Mouse (Mus musculus) kidney, embryonic 15.5 days (tissue): ENCODE data around the gene Snrpd3. TPM values are rescaled to one million over a fixed set of nuclear protein-coding genes. Genes with fewer than 3 reads are reported as not detected.
"Not testable (repeated sequence)": the region's sequence is repeated elsewhere in the genome, so short reads cannot be mapped to it uniquely, and the experiment has no call there.

Experiments used
- ATAC-seq: fragments of 200-750 bp; cut with Nextera tagmentation; replicated peaks from 2 replicates; pipeline ENCODE4 v1.8.0; 2017; ENCODE audit warnings: moderate TSS enrichment; ENCODE audit not compliant: low FRiP score
- H3K27ac ChIP-seq: fragments of 300-500 bp; sonication (generic); 2 replicates; pipeline ENCODE4 v1.5.1; 2015; ENCODE audit warnings: mild to moderate bottlenecking, inconsistent platforms
- H3K27me3 ChIP-seq: fragments of 300-500 bp; sonication (generic); 2 replicates; pipeline ENCODE4 v1.6.1; 2015; ENCODE audit warnings: inconsistent platforms
- H3K36me3 ChIP-seq: fragments of 300-500 bp; sonication (generic); 2 replicates; pipeline ENCODE4 v1.6.1; 2015; ENCODE audit warnings: inconsistent platforms
- H3K4me1 ChIP-seq: fragments of 300-500 bp; sonication (generic); 2 replicates; pipeline ENCODE4 v1.6.1; 2015; ENCODE audit warnings: inconsistent platforms
- H3K4me2 ChIP-seq: fragments of 300-500 bp; sonication (generic); 2 replicates; pipeline ENCODE4 v1.6.1; 2015; ENCODE audit warnings: moderate library complexity, mild to moderate bottlenecking, inconsistent platforms
- H3K4me3 ChIP-seq: fragments of 300-500 bp; sonication (generic); replicated peaks from 2 replicates; pipeline ENCODE4 v1.5.1; 2015; ENCODE audit warnings: mild to moderate bottlenecking, inconsistent platforms
- H3K9ac ChIP-seq: fragments of 300-500 bp; sonication (generic); 2 replicates; pipeline ENCODE4 v1.6.1; 2015; ENCODE audit warnings: mild to moderate bottlenecking, inconsistent platforms
- H3K9me3 ChIP-seq: fragments of 300-500 bp; sonication (generic); replicated peaks from 2 replicates; pipeline ENCODE4 v1.6.1; 2016; ENCODE audit warnings: inconsistent platforms
- WGBS: fragments of 180-500 bp; shearing (Covaris S2); methylation state at CpG from one replicate; pipeline ENCODE4 v1.1.7; 2015; ENCODE audit warnings: mixed read lengths; 5-methylcytosine and 5-hydroxymethylcytosine counted together
- polyA plus RNA-seq: library from polyadenylated mRNA; unstranded; fragments of >200 nt; fragmentation: Nextera tagmentation; extraction: Ambion mirVana; gene quantifications from 2 replicates; pipeline ENCODE4 v1.2.1, GENCODE M21; 2015

The Snrpd3 gene
- polyA plus RNA-seq, 1 experiment from 2014 or later, result 183 TPM

DNA sequence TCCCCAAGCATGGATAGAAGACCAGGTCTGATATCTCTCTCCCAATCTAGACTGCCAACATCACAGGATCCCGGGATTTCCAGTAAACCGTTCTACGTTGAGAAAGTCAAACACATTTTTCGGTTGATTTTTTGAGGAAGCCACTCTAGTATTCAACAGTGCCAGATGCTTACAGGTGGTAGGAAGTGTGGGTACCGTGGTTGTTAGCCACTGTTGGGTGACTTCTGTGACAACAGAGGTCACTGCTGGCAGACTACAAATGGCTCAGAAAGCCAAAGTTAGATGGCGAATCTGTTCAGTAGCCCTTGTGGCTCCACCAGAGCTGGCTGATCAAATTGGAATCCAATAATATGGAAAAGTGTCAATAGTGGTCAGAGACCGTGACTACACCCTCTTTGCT, 13.7 kb upstream of the Snrpd3 start:
- no peak overlapping the region for H3K4me2 ChIP-seq
- WGBS, result 91% methylated on average over 7 of the region's 7 CpGs
- H3K9me3 ChIP-seq, result no peaks in the 10 kb centered on the region
- no peaks in the 10 kb centered on the region for H3K4me1 ChIP-seq
- H3K36me3 ChIP-seq, result peaks cover 28% of the 10 kb centered on the region
- H3K4me3 ChIP-seq, result no peak overlapping the region
- ATAC-seq, result no peak
- H3K27me3 ChIP-seq, result no peaks in the 10 kb centered on the region
- H3K9ac ChIP-seq, result no peak overlapping the region
- H3K27ac ChIP-seq, result no peak overlapping the region

DNA sequence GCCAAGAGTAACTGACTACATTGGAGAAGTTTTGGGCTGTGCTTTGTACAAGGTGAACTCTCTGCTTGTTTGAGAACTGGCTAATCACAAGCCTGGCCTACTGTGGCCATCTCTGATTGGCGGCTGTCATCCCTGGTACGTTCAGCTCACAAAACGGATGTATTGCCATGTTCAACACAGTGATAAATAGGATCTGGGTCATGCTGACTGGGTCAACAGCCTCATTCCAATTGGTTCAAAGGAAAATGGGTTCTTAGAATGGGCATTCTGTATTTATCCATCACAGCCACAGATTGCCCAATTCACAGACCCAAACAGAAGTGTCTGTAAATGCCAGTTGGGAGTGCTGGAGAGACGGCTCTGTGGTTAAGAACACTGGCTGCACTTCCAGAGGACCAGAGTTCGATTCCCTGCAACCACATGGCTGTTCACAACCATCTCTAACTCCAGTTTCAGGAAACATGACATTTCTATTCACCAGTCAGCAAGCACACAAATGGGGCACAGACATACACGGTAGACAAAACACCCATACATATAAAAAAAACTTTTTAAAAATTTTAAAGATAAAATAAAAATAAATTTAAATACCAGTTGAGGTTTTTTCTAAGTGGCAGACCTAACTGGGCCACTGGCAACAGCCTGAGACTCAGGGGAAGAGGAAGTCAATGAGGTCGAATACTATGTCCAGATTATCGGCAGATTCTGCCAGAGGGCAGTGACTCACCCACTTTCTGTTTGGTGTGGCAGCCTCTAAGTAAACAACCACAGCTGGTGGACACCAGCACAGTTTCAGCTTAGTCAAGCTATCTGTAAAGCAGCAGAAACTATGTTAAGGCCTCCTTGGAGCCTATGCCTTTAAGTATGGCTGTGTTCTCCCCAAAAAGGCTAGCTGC, 12.9 kb upstream of the Snrpd3 start:
- H3K4me2 ChIP-seq, result no peak overlapping the region
- peaks cover 36% of the 10 kb centered on the region for H3K36me3 ChIP-seq
- no peaks in the 10 kb centered on the region for H3K9me3 ChIP-seq
- no peak for ATAC-seq
- H3K4me3 ChIP-seq, result no peak overlapping the region
- no peak overlapping the region for H3K27ac ChIP-seq
- H3K9ac ChIP-seq, result no peak overlapping the region
- WGBS, result 83% methylated on average over 8 of the region's 8 CpGs
- no peaks in the 10 kb centered on the region for H3K4me1 ChIP-seq
- H3K27me3 ChIP-seq, result no peaks in the 10 kb centered on the region

DNA sequence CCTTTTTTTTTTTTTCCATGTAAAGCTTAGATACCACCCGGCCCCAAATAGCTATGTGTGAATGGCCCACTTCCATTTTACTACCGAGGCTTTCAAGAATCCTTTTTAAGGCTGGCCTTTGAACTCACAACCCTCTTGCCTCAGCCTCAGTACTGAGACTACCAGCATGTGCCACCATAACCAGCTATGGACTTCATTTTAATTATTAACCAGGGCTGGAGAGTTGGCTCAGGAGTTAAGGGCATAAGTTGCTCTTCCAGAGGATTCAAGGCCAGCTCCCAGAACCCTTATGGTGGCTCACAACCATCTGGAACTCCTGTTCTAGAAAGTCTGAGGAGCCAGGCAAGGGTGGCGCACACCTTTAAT, 12.2 kb upstream of the Snrpd3 start:
- WGBS, result 61% methylated on average over 3 of the region's 3 CpGs
- Histone ChIP-seq H3K27ac (no peak overlapping the region), H3K9me3 (no peaks in the 10 kb centered on the region), H3K36me3 (peaks cover 42% of the 10 kb centered on the region), H3K4me2 (no peak overlapping the region), H3K4me1 (no peaks in the 10 kb centered on the region), H3K4me3 (no peak overlapping the region), H3K9ac (no peak overlapping the region), H3K27me3 (no peaks in the 10 kb centered on the region)
- no peak for ATAC-seq

DNA sequence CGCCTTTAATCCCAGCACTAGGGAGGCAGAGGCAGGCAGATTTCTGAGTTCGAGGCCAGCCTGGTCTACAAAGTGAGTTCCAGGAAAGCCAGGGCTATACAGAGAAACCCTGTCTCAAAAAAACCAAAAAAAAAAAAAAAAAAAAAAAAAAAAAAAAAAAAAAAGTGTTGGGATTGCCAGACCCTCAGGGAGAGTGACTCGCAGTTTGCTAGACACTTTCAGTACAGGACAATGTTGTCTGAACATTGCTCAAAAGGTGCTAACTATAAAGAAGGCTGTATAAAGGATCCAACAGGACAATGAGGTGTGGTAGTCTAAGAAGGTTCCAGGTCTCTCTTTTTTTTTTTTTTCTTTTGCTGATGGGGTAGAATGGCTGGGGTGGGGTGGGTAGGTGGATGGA, 11.4 kb upstream of the Snrpd3 start:
- not testable (repeated sequence) for H3K27me3 ChIP-seq, H3K4me3 ChIP-seq, H3K9me3 ChIP-seq, H3K27ac ChIP-seq, H3K4me2 ChIP-seq, H3K9ac ChIP-seq, ATAC-seq, H3K4me1 ChIP-seq
- 95% methylated on average over 3 of the region's 3 CpGs for WGBS
- peaks cover 50% of the 10 kb centered on the region for H3K36me3 ChIP-seq

DNA sequence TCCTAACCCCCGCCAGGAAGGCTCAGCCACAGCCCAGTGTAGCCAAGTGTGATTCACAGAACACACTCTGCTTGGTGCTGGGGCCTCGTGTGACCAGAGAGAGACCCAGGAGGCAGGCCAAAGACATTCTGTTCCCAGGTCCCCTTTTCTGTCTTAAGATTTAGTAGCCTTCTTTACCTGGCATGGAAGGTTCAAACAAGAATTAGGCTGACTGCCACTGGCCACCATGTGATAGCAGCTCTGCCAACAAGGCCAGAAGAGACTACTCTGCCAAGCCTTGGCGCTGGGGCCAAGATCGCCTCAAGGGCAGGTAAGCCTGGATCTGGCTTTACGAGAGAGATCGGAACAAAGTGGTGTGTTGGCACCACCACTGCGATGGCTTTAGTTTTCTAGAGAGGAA, 6.9 kb upstream of the Snrpd3 start:
- H3K4me1 ChIP-seq, result peaks cover 22% of the 10 kb centered on the region
- no peaks in the 10 kb centered on the region for H3K9me3 ChIP-seq
- H3K27ac ChIP-seq, result no peak overlapping the region
- H3K9ac ChIP-seq, result no peak overlapping the region
- no peak overlapping the region for H3K4me3 ChIP-seq
- ATAC-seq, result no peak
- peaks cover 59% of the 10 kb centered on the region for H3K36me3 ChIP-seq
- no peaks in the 10 kb centered on the region for H3K27me3 ChIP-seq
- 94% methylated on average over 7 of the region's 7 CpGs for WGBS
- no peak overlapping the region for H3K4me2 ChIP-seq

DNA sequence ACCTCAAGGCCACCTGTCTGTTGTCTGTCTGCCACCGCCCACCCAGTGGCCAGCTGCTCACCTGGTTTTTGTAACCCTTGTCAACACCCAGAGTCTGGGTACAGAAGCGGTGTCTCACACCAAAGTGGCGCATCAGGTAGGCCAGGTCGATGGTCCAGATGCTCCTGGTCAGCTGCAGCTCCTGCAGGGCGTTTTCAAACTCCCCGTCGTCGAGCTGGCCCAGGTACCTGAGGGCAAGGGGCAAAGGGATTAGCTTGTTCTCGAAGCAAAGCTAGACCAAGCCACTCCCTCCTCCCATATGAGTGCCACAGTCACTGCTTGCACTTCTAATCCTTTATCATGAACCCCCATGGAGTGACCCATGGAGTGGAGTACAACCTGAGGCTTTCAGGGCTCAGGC, 6.3 kb upstream of the Snrpd3 start:
- no peaks in the 10 kb centered on the region for H3K27me3 ChIP-seq
- no peak for ATAC-seq
- H3K9ac ChIP-seq, result no peak overlapping the region
- peaks cover 59% of the 10 kb centered on the region for H3K36me3 ChIP-seq
- H3K4me2 ChIP-seq, result no peak overlapping the region
- H3K4me1 ChIP-seq, result peaks cover 28% of the 10 kb centered on the region
- no peaks in the 10 kb centered on the region for H3K9me3 ChIP-seq
- no peak overlapping the region for H3K27ac ChIP-seq
- H3K4me3 ChIP-seq, result no peak overlapping the region
- 88% methylated on average over 9 of the region's 9 CpGs for WGBS

DNA sequence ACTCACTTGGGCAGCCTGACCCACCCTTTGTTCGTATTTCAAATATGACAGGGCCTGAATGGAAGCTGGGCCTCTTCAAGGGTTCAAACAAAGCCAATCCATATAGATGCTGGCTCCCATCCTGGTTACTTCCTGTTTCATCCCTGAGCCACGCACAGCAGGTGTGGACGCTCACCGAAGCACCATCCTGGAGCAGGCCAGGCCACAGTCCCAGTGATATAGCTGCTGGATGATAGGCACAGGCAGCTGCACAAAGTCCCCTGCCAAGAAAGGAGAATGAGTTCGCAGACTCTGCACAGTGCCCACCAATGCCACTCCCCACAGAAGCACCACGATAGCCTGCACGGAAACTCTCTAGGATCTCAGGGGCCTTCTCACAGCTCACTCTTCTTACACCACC, 5.5 kb upstream of the Snrpd3 start:
- Histone ChIP-seq H3K27me3 (no peaks in the 10 kb centered on the region), H3K36me3 (peaks cover 53% of the 10 kb centered on the region), H3K9me3 (no peaks in the 10 kb centered on the region), H3K4me2 (no peak overlapping the region), H3K4me1 (peaks cover 34% of the 10 kb centered on the region), H3K9ac (no peak overlapping the region), H3K27ac (no peak overlapping the region), H3K4me3 (no peak overlapping the region)
- ATAC-seq, result no peak
- 97% methylated on average over 7 of the region's 7 CpGs for WGBS

DNA sequence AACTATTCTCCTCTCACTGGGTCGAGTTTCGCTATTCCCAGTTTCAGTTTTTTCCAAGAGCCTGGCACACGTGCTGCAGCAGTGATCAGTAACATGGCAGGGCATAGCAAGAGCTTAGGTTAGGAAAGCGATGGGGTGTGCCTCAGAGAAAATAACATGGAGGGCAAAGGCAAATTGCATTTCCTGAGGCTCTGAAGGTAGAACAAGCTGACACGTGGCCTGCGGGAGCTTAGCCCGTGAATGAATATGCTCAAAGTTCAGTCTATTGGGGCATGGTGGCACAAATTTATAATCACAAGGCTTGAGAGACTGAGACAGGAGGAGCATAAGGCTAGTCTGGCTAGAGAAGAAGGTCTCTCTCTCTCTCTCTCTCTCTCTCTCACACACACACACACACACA, 4.6 kb upstream of the Snrpd3 start:
- ATAC-seq, result no peak
- 82% methylated on average over 7 of the region's 7 CpGs for WGBS

DNA sequence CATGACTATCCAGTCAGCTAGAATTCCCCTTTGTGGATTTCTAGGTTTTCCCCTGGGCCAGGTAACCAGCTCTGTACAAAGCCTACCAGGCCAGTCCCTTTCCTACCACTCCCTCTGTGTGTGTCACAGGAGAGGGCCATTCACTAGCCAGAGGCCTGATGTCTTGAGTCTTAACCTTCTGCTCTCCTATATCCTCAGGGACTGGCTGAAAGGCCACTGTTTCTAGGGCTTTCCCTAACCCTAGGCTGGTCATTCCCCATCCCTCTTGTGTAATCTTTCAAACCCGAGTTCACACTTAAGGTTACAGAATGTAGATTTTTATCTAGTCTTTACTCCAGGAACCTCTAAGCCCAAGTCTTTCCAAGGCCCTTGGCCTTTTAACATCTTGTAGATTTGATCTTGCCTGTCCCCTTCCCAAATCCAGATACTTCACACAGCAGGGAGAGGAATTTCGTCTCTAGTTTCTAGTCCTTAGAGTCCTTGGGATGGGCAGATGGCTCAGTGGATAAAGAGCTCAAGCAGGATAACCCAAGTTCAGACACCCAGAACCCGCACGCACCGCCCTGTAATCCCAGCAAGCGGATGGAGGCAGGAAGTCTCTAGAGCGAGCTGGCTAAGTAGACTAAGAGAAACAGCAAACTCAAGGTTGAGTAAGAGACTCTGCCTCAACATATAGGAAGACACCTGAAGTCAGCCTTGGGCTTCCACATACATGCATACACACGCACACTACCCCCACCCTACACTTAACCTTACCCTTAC, 3.9 kb upstream of the Snrpd3 start:
- ATAC-seq, result no peak
- Histone ChIP-seq H3K4me2 (peak overlapping the region; percentile 87; the same call in 1 of the 2 replicates), H3K27me3 (no peaks in the 10 kb centered on the region), H3K4me3 (no peak overlapping the region), H3K9me3 (no peaks in the 10 kb centered on the region), H3K27ac (peak overlapping the region; percentile 48), H3K9ac (no peak overlapping the region), H3K4me1 (peaks cover 35% of the 10 kb centered on the region), H3K36me3 (peaks cover 37% of the 10 kb centered on the region)
- 92% methylated on average over 8 of the region's 8 CpGs for WGBS

More for the DNA sequence above, 4.6 kb upstream of the Snrpd3 start:
- Histone ChIP-seq H3K27ac (peak overlapping the region; percentile 48), H3K4me3 (no peak overlapping the region), H3K36me3 (peaks cover 44% of the 10 kb centered on the region), H3K27me3 (no peaks in the 10 kb centered on the region), H3K4me2 (no peak overlapping the region), H3K9ac (no peak overlapping the region), H3K9me3 (no peaks in the 10 kb centered on the region), H3K4me1 (peaks cover 34% of the 10 kb centered on the region)

DNA sequence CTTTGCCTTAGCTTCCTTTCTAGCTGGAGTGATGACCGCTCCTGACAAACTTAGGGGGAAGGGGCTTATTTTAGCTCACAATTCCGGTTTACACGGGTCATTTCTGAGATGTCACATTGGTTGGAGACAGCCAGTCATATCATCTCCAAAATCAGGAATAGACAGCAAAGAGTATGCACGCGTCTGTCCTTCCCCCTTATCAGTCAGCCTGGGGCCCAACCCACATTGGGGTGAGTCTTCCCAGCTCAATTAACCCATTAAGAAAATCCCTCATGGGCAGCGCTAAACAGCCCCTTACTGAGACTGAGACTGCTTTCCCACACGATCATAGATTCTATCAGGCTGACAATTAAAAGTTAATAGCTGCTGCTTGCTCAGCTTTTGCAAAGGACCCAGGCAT, 3.0 kb upstream of the Snrpd3 start:
- Histone ChIP-seq H3K9ac (0 out of 2 replicates have a peak overlapping the region, but pooled peaks have one; percentile 14), H3K9me3 (no peaks in the 10 kb centered on the region), H3K4me1 (peaks cover 43% of the 10 kb centered on the region), H3K36me3 (peaks cover 31% of the 10 kb centered on the region), H3K4me3 (no peak overlapping the region), H3K27ac (no peak overlapping the region), H3K4me2 (peak overlapping the region; percentile 87), H3K27me3 (no peaks in the 10 kb centered on the region)
- ATAC-seq, result no peak
- 66% methylated on average over 7 of the region's 7 CpGs for WGBS

DNA sequence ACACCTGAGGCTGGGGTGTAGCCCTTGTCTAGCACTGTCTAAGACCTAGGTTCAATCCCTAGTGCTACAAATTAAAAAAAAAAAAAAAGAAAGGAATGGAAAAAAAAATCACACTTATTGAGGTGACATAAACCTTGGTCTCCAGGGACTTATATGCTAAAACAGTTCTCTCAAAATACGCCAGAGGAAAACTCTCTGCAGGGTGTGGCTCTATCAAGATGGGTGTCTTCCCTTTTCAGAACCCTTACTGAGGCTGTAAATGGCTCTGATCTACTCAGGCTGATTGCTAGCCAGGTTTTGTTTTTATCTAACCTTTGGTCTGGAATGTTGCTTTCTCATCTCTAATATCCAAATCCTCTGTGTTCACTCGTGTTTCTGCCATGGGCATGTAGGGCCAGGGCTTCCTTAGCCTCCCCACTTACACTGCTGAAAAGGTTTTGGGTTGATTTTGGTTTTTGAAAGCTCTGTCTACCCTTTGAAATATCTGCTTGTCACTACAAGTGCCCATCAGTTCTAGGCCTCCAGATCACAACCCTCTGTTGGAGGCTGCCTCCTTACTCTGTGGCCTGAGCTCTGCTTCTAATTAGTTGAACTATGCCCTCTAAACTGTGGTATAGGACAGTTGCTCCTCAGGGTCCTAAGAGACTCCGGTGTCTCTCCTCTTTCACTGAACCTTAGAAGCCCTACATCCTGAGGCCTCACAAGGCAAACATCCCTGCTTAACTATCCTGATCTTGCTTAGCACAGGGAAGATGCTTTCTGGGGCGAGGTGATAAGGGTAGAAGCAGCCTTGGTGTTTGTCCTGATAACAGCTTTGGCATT, 1.9 kb upstream of the Snrpd3 start:
- no peaks in the 10 kb centered on the region for H3K27me3 ChIP-seq
- peak overlapping the region; percentile 100 for H3K27ac ChIP-seq
- peaks cover 31% of the 10 kb centered on the region for H3K36me3 ChIP-seq
- 80% methylated on average over 4 of the region's 4 CpGs for WGBS
- H3K9ac ChIP-seq, result peak overlapping the region; percentile 94; the same call in 1 of the 2 replicates
- H3K9me3 ChIP-seq, result no peaks in the 10 kb centered on the region
- H3K4me3 ChIP-seq, result peak overlapping the region; percentile 79
- peak overlapping the region; percentile 87 for H3K4me2 ChIP-seq
- no peak for ATAC-seq
- peaks cover 49% of the 10 kb centered on the region for H3K4me1 ChIP-seq
